Mouse (Mus musculus) hindlimb bud, embryonic 11.5 days (tissue): ENCODE data around the gene Trmt44.

Source experiments
- DNase-seq: peaks from one replicate; pipeline ENCODE4 v3.0.0-alpha.2; 2012; ENCODE audit warnings: low read depth, low spot score; ENCODE audit errors: extremely low spot score

The Trmt44 gene

DNA sequence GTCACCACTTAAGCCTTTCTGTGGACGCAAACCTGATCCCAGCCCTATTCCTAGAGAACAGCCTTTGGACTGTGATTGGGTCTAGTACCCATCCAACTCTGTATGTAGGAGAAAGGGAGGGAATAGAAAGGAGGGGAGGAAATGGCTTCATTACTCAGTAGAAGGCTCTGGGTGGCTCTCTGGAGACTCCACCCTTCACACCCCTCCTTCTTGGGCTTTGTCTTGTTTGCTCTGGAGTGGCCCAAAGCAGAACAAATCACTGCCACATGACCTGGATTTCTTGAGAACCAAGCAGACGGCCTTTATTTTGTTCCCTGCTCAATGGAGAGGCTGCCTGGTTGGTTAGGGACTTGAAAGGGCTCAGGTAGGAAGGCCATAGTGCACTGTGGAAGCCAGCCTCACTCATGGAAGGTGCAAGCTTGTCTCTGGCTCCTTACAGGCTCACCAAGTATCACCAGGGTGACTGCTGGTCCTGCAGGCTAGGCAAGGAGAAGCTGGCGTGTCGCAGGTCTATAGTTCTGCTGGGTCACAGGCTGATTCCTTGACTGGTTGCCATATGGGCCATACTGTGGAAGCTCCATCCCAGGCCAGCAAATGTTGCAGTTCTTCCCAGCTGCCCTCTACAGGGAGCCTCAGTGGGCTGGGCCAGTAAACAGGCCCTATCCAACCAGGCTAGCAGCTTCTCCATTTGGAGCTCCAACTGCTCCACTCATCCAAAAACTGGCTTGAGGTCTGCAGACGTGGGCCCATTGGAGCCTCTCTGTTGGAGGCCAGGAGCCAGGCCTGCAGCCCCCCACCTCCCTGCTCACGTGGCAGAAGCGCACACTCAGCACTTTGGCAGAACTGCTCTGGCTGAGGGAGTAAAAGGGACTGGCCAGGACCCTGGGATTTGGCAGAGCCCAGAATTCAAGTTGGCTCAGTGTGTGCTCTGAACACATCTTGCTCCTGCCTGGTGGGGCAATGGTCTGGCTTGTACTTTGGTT lies 22.7 kb downstream of the Trmt44 start:
- DNase-seq, result no peak

DNA sequence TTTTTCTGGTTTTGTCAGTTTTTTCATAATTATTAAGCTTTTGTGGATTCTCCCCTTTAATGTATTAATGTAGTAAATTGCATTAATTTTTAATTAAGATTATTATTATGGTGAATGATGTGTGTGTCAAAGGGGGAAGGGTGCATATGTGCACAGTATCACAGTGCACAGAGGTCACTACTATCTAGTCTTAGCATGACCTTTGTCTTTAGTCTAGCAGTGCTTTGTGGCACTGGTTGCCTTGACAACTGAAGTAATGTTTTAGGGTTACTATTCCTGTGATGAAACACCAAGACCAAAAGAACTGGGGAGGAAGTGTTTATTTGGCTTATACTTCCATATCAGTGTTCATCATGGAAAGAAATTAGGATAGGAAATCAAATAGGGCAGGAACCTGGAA lies 28.7 kb downstream of the Trmt44 start:
- no peak for DNase-seq

GRCm38 (mm10) chr5:35541059-35541790 lies 33.6 kb downstream of the Trmt44 start:
- no peak for DNase-seq

DNA sequence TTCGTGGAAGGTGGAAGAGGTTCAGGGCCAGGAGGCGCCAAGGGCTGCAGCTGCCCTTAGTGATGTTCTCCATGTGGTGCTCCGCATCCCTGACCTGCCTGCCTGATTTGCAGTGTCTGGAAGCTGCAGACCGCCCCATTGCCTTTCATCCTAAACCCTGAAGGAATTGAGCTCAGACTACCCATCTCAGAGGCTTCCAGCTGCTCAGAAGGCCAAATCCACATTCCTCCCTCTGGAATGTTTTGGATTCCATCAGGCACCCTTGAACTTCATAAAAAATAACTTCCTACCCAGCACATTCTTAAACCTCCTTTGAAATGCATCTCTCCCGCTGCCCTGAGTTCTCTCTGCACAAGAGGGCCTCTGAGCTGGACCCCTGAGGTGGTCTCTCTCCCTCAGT lies 34.3 kb downstream of the Trmt44 start:
- no peak for DNase-seq

- no peak for DNase-seq
Observed at GRCm38 (mm10) chr5:35539576-35539975, 35.3 kb downstream of the Trmt44 start.

DNA sequence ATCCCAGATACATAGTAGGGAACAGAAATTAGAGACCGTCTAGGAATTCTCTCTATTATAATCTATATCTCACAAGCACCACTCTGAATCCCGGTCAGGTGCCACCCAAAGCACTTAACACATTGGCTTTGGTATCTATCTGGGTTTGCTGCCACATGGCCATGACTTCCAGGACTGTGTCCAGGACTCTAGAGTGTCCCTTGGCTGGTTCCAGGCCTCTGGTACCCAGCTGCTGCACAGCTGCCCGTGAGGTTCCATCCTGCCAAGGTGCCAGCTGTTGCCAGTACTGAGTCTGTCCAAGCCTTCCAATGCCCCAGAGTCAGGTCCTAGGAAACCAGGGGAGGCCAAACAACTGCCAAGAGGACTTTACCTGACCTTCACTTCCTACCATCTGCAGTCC lies 36.8 kb downstream of the Trmt44 start:
- DNase-seq, result no peak

DNA sequence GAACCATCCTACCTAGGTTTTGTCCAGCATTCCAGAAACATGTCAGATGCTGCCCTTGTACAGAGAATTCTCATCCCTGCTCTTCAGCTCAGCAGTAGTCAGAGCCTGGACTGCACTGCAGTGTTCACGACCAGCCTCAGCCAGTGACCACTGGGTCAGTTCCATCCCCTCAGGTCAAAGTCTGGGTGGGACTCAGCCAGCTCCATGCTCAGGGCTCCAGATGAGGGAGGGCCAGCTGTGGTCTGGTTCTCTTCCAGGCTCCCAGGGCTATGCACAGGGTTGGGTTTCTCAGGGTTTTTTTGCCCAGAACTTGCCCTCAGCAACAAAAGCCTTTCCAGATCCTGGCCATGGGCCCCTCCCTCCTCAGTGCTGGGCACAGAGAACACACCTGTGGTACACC lies 37.4 kb downstream of the Trmt44 start:
- DNase-seq, result no peak

DNA sequence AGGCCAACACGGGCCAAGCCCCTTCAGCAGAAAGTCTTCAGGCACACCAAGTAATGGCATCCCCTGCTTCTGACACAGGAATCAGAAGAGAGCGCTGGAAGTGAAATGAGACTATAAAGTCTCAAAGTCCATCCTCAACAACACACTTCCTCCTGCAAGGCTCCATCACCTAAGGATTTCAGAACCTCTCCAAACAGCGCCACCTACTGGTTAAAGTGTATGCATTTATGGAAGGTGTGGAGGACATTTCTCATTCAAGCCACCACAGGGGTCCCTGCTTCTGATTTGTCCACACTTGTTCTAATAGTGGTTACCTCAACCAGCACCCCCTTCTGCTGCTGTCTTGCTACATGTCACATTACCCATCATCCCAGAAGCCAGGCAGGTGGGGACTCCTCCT lies 38.6 kb downstream of the Trmt44 start:
- DNase-seq, result no peak

- DNase-seq, result no peak
Observed at GRCm38 (mm10) chr5:35531586-35531985, 43.3 kb downstream of the Trmt44 start.

DNA sequence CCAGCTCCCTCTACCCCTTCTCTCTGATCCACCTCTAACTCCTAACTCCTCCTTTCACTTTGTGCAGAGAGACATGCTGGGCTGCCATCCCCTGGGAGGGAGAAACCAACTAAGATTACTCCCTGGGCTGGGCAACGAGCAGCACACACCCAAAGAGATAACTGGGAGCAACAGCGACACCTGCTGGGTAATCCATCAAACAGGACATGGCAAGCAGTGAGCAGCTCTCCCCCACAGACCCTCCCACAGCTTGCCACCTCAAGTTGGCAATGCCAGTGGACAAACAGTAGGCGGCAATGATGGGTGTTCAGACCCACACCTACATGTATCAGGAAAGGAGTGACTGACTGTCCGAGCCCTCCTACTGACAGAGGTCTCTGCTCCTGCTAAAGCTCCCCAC lies 44.4 kb downstream of the Trmt44 start:
- DNase-seq, result no peak

GRCm38 (mm10) chr5:35525469-35526123 lies 49.3 kb downstream of the Trmt44 start, which contains the start of gene Cpz:
TSS of gene Cpz (minus strand) at chr5:35525698.
- DNase-seq, result no peak

- DNase-seq, result no peak
Observed at GRCm38 (mm10) chr5:35524381-35524780, 50.5 kb downstream of the Trmt44 start.

DNA sequence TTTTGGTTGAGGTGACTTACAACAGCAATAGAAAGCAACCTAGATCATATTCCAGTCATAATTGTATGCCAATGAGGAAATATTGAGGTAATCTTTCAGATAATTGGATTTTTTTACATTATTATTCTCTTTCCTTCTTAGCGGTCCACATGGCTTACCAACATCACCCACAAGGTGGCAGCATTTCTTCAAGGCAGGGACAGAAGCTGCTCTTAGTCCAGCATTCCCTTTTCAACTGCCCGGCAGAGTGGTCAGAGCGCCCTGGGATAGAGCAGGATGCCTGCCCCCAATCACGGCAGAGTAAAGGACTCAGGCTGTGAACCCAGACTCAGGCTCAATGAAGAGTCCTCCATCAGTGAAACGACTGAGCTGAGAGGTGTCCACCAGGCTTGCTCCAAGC lies 51.1 kb downstream of the Trmt44 start:
- DNase-seq, result no peak

DNA sequence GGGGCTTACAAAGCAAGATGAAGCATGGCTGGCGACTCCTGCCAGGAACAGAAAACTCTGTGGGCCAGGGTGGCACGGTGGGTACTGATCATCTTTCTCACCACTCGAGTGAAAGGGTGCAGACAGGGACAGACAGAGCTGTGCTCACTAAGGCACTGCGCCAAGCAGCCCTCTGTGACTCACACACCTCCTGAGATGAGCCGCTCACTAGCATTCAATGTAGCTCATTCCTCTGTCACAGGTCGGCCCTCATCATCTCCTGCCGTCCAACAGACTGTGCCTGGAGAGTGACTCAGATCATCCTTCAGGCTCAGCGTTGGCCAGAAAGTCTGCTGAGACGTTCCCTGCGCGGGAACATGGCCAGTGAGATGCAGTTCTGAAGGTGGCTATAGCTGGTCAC lies 58.1 kb downstream of the Trmt44 start:
- no peak for DNase-seq

DNA sequence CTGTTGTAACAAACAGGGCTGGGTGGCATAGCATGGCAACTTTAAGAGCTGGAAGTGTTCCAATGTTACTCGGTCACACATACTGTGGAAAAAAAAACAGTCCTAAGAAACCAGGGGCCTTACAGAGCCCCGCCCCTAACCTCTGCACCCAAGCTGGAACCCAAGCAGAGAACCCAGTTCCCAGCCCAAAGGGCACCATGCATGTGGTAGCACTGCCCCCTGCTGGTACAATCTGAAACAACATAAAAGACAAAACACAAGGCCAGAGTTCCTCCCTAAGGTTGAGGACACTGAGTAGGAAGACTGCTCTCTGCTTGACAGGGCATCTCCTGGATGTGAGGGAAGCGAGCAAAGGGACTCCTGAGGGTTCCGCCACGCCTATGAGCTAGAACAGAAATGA lies 64.3 kb downstream of the Trmt44 start:
- DNase-seq, result no peak
